Mouse (Mus musculus): Measurements from ENCODE around the gene I0C0044D17Rik. TPM values are rescaled to one million over a fixed set of nuclear protein-coding genes. Genes with fewer than 3 reads are reported as not detected.
"Not testable (repeated sequence)": the region's sequence is repeated elsewhere in the genome, so short reads cannot be mapped to it uniquely, and the experiment has no call there.

Gene I0C0044D17Rik
- total RNA-seq, 1 experiment = 0.13 TPM

DNA sequence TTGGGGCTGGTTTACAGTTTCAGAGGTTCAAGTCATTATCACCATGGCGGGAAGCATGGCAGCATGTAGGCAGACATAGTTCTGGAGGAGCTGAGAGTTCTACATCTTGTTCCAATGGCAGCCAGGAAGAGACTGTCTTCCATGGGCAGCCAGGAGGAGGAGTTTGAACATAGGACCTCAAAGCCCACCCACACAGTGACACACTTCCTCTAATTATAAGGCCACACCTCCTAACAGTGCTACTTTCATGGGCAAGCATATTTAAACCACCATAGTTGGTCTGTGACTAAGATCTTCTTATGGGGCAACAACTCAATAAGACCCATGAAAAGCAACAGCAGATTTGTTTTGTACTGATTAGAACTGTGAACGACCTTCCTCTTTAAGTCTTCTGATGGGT lies 39.8 kb upstream of the I0C0044D17Rik start:
- H3K27ac ChIP-seq (ENCODE audit: insufficient read depth, low read depth, low read length, poor library complexity, severe bottlenecking) = peak overlapping the region; percentile 75; the same call in 1 of the 2 replicates
- no peak for DNase-seq (ENCODE audit: low read depth, low spot score)
- H3K9me3 ChIP-seq (ENCODE audit: control insufficient read depth, insufficient read depth, low read depth, low read length) = no peaks in the 10 kb centered on the region
- TF ChIP-seq ZC3H11A (IDR thresholded peaks at IDR 0.05; ENCODE audit: borderline replicate concordance, low read depth, low read length) (no peak), HCFC1 (IDR thresholded peaks at IDR 0.05; ENCODE audit: borderline replicate concordance, insufficient read depth, low read length) (no peak), CHD2 (IDR thresholded peaks at IDR 0.05; ENCODE audit: low read depth, low read length) (no peak), MAFK (IDR thresholded peaks at IDR 0.05; ENCODE audit: insufficient read depth, low read depth, low read length) (no peak), ZNF384 (IDR thresholded peaks at IDR 0.05; ENCODE audit: low read depth, low read length) (no peak)
- no peak overlapping the region for H3K9ac ChIP-seq (ENCODE audit: insufficient read depth, low read depth, low read length, poor library complexity, severe bottlenecking)
- no peak overlapping the region for H3K4me3 ChIP-seq (ENCODE audit: insufficient read depth in 1 of 2, low read depth in 1 of 2, low read length in 2 of 2, poor library complexity in 1 of 2, severe bottlenecking in 1 of 2)
- H3K4me1 ChIP-seq (ENCODE audit: control insufficient read depth in 2 of 2, insufficient read depth in 2 of 2, low read length in 2 of 2, poor library complexity in 1 of 2) = peaks cover 2 to 6% of the 10 kb centered on the region in 2 experiments; a peak in 2 of 4 replicates
- in situ Hi-C loops (cut with MboI; ENCODE audit: low sequenced_read_pairs in 2 of 2, unreplicated experiment in 2 of 2) = no loop called here
- H3K36me3 ChIP-seq (ENCODE audit: control insufficient read depth, insufficient read depth, low read length, poor library complexity, severe bottlenecking) = no peaks in the 10 kb centered on the region

DNA sequence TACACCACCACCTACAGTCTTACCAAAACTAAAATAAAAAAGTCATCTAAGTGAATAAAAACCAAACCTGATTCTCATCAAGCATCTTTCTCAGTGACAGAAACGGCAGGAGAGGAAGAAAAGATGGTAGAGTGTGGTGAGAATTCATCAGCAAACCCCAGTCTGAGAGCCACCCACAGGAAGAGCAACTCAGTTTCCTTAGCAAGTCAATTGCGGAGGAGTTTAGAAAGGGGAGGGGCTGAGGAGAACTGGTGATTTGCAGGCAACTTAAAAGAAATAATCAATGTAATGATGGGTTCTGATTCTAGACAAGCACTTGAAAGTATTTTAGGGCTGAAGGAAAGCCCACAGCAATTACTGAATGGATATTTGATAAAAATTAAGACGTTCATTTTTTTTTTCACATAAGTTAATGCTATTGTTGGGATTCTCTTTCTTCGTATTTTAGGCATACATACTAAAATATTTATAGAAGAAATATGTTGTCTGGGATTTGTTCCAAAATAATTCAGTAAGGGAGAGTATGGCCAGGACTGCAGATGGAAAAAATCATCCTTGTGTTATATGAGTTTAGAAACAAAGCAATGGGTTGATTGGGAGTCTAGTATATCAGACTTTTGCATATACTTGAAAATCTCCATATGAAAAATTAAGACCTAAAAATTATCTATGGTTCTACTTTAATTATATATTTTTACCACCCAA lies 34.7 kb upstream of the I0C0044D17Rik start:
- H3K9ac ChIP-seq (ENCODE audit: insufficient read depth, low read depth, low read length, poor library complexity, severe bottlenecking) = no peak overlapping the region
- no peak for DNase-seq (ENCODE audit: low read depth, low spot score)
- no peak overlapping the region for H3K27ac ChIP-seq (ENCODE audit: insufficient read depth, low read depth, low read length, poor library complexity, severe bottlenecking)
- no peak overlapping the region for H3K4me3 ChIP-seq (ENCODE audit: insufficient read depth in 1 of 2, low read depth in 1 of 2, low read length in 2 of 2, poor library complexity in 1 of 2, severe bottlenecking in 1 of 2)
- in situ Hi-C loops (cut with MboI; ENCODE audit: low sequenced_read_pairs in 2 of 2, unreplicated experiment in 2 of 2) = no loop called here
- H3K9me3 ChIP-seq (ENCODE audit: control insufficient read depth, insufficient read depth, low read depth, low read length) = no peaks in the 10 kb centered on the region
- H3K4me1 ChIP-seq (ENCODE audit: control insufficient read depth in 2 of 2, insufficient read depth in 2 of 2, low read length in 2 of 2, poor library complexity in 1 of 2) = peaks cover 4 to 6% of the 10 kb centered on the region in 2 experiments
- H3K36me3 ChIP-seq (ENCODE audit: control insufficient read depth, insufficient read depth, low read length, poor library complexity, severe bottlenecking) = no peaks in the 10 kb centered on the region
- no peak for TF ChIP-seq CHD2 (IDR thresholded peaks at IDR 0.05; ENCODE audit: low read depth, low read length)
- no peak for TF ChIP-seq HCFC1 (IDR thresholded peaks at IDR 0.05; ENCODE audit: borderline replicate concordance, insufficient read depth, low read length)
- no peak for TF ChIP-seq ZNF384 (IDR thresholded peaks at IDR 0.05; ENCODE audit: low read depth, low read length)

DNA sequence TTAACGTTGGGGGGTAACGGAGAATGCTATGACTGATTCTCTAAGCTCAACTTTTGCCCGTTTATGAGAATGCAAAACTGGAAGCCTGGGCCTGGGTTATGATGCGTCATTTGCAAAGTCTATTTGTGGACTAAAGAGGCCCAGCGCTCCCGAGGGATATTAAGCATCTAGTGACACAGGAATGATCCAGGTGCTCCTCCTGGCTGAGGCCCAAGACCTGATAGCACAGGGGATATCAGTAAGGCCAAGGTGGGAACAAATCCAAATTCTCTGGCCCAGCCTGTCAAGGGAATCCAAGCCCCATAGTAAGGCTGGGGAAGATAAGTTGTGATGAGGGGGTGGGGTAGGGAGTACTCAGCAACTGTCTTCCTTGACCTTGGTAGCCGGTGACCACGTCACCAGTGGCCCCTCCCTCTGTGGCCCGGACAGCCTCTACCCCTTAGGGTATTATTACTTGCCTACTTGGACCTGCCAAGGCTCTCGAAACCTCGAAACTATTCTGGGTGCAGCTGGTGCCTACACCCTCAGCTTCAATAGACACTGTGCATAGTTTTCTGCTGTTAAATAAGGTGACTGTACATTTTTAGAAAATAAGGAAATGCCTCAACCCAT lies 33.5 kb upstream of the I0C0044D17Rik start:
- DNase-seq (ENCODE audit: low read depth, low spot score) = no peak
- no peak overlapping the region; the same call in 1 of the 2 replicates for H3K9ac ChIP-seq (ENCODE audit: insufficient read depth, low read depth, low read length, poor library complexity, severe bottlenecking)
- in situ Hi-C loops (cut with MboI; ENCODE audit: low sequenced_read_pairs in 2 of 2, unreplicated experiment in 2 of 2) = no loop called here
- no peaks in the 10 kb centered on the region for H3K36me3 ChIP-seq (ENCODE audit: control insufficient read depth, insufficient read depth, low read length, poor library complexity, severe bottlenecking)
- no peaks in the 10 kb centered on the region for H3K9me3 ChIP-seq (ENCODE audit: control insufficient read depth, insufficient read depth, low read depth, low read length)
- TF ChIP-seq CHD2 (IDR thresholded peaks at IDR 0.05; ENCODE audit: low read depth, low read length) (no peak), ZNF384 (IDR thresholded peaks at IDR 0.05; ENCODE audit: low read depth, low read length) (no peak), HCFC1 (IDR thresholded peaks at IDR 0.05; ENCODE audit: borderline replicate concordance, insufficient read depth, low read length) (no peak), MAFK (IDR thresholded peaks at IDR 0.05; ENCODE audit: insufficient read depth, low read depth, low read length) (no peak), ZC3H11A (IDR thresholded peaks at IDR 0.05; ENCODE audit: borderline replicate concordance, low read depth, low read length) (no peak)
- peak overlapping the region; percentile 14; the same call in 1 of the 2 replicates for H3K27ac ChIP-seq (ENCODE audit: insufficient read depth, low read depth, low read length, poor library complexity, severe bottlenecking)
- no peak overlapping the region for H3K4me3 ChIP-seq (ENCODE audit: insufficient read depth in 1 of 2, low read depth in 1 of 2, low read length in 2 of 2, poor library complexity in 1 of 2, severe bottlenecking in 1 of 2)
- H3K4me1 ChIP-seq (ENCODE audit: control insufficient read depth in 2 of 2, insufficient read depth in 2 of 2, low read length in 2 of 2, poor library complexity in 1 of 2) = peaks cover 4 to 6% of the 10 kb centered on the region in 2 experiments; a peak in 3 of 4 replicates

DNA sequence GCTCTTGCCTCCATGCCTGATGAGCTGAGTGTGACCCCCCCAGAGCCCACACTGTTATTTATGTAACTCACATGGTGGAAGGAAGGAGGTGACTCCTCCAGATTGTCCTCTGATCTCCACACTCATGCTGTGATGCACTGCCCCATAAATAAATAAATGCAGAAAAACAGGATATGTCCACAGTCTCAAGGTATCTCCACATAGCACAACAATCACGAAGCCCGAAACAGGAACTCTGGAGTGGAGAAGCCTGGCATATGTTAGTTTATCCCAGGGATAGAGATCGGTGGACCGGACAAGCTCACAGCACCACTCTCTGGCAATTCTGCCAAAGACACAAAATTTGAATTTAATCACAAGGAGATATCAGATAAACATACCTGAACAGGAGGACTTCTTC lies 30.3 kb upstream of the I0C0044D17Rik start:
- Histone ChIP-seq H3K9ac (ENCODE audit: insufficient read depth, low read depth, low read length, poor library complexity, severe bottlenecking) (no peak overlapping the region), H3K27ac (ENCODE audit: insufficient read depth, low read depth, low read length, poor library complexity, severe bottlenecking) (no peak overlapping the region), H3K4me3 (ENCODE audit: insufficient read depth in 1 of 2, low read depth in 1 of 2, low read length in 2 of 2, poor library complexity in 1 of 2, severe bottlenecking in 1 of 2) (no peak overlapping the region), H3K4me1 (ENCODE audit: control insufficient read depth in 2 of 2, insufficient read depth in 2 of 2, low read length in 2 of 2, poor library complexity in 1 of 2) (peaks cover 4 to 6% of the 10 kb centered on the region in 2 experiments; a peak in 3 of 4 replicates), H3K9me3 (ENCODE audit: control insufficient read depth, insufficient read depth, low read depth, low read length) (peaks cover 8% of the 10 kb centered on the region; the same call in 1 of the 2 replicates), H3K36me3 (ENCODE audit: control insufficient read depth, insufficient read depth, low read length, poor library complexity, severe bottlenecking) (peaks cover 6% of the 10 kb centered on the region; the same call in 1 of the 2 replicates)
- no peak for TF ChIP-seq HCFC1 (IDR thresholded peaks at IDR 0.05; ENCODE audit: borderline replicate concordance, insufficient read depth, low read length)
- TF ChIP-seq ZC3H11A (IDR thresholded peaks at IDR 0.05; ENCODE audit: borderline replicate concordance, low read depth, low read length) = no peak
- no peak for TF ChIP-seq ZNF384 (IDR thresholded peaks at IDR 0.05; ENCODE audit: low read depth, low read length)
- no peak for TF ChIP-seq CHD2 (IDR thresholded peaks at IDR 0.05; ENCODE audit: low read depth, low read length)
- DNase-seq (ENCODE audit: low read depth, low spot score) = no peak
- in situ Hi-C loops (cut with MboI; ENCODE audit: low sequenced_read_pairs in 2 of 2, unreplicated experiment in 2 of 2) = no loop called here

DNA sequence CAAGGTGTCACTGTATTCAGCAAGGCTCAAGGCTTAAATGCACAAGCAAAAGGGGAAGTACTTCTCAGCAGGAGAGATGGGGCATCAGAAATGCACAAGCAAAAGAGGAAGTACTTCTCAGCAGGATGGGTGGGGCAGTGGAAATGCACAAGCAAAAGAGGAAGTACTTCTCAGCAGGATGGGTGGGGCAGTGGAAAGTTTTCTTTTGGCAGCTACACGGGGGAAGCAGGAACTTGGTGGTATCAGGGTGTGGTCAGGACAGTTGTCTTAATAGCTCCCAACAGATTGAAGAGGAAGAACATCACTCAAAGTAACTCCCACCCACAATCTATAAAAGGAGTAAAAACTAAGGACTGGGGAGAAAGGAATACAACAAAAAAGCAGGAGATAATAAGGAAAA lies 26.8 kb upstream of the I0C0044D17Rik start:
- H3K4me1 ChIP-seq (ENCODE audit: control insufficient read depth in 2 of 2, insufficient read depth in 2 of 2, low read length in 2 of 2, poor library complexity in 1 of 2) = peaks cover 7 to 14% of the 10 kb centered on the region in 2 experiments

More for the DNA sequence above, 26.8 kb upstream of the I0C0044D17Rik start:
- DNase-seq (ENCODE audit: low read depth, low spot score); H3K9me3 ChIP-seq (ENCODE audit: control insufficient read depth, insufficient read depth, low read depth, low read length); H3K9ac ChIP-seq (ENCODE audit: insufficient read depth, low read depth, low read length, poor library complexity, severe bottlenecking); in situ Hi-C loops (cut with MboI; ENCODE audit: low sequenced_read_pairs in 2 of 2, unreplicated experiment in 2 of 2); H3K4me3 ChIP-seq (ENCODE audit: insufficient read depth in 1 of 2, low read depth in 1 of 2, low read length in 2 of 2, poor library complexity in 1 of 2, severe bottlenecking in 1 of 2); H3K36me3 ChIP-seq (ENCODE audit: control insufficient read depth, insufficient read depth, low read length, poor library complexity, severe bottlenecking): not testable (repeated sequence)
- H3K27ac ChIP-seq (ENCODE audit: insufficient read depth, low read depth, low read length, poor library complexity, severe bottlenecking) = peak overlapping the region; percentile 73

Data from ES-E14 (cell line).